Mouse (Mus musculus): ENCODE results near the gene Slc17a7.
"Not testable (repeated sequence)": the region's sequence is repeated elsewhere in the genome, so short reads cannot be mapped to it uniquely, and the experiment has no call there.

Gene Slc17a7

DNA sequence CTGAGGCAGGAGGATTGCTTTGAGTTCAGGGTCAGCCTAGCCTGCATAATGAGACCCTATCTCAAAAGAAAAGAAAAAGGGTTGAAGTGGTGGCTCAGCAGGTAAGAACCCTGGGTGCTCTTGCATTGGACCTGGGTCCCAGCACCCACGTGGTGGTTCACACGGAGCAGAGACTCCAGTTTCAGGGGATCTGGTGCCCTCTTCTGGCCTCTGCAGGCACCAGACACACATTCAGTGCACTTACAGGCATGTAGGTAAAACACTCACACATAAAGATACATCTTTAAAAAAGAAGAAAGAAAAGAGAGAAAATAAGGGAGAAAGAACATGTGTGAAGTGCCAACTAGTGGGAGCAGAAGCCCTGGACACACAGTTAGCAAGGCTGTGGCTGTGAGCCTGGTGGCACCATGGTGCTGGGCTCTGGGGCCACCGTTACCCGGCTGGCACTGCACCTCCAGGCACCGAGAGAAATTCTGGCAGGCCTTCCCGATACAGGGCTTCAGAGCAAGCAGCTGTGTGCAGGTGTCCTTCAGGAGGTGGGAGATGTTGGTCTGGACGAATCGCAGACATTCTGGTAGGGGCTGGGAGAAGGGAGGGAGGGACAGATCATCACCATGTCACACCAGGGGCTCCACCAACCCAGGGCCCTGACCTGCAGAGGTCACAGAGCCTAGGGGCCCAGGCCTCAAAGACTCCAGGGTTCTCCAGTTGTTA lies 30.1 kb upstream of the Slc17a7 start:
- no peak for DNase-seq

DNA sequence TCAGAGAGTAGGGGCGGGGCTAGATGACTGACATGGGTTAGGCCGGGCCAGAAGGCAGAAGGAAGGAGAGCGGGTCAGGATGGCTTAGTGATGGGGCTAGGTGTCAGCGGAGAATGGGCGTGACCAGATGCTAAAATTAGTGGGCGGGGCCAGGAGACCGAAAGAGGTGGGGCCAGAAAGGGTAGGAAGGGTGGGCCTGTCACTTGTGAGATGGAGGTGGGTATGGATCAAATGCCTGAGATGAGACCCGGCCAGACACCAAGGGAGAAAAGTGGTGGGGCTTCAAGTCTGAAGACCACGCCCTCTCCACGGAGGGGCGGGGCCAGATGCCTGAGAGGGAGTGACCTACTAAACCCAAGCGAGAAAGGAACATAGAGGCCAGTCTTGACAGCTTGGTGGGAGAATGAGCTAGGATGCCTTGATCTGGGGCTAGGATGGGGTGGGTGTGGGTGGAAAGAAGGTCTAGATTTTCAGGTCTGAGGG lies 29.2 kb upstream of the Slc17a7 start:
- no peak for DNase-seq

DNA sequence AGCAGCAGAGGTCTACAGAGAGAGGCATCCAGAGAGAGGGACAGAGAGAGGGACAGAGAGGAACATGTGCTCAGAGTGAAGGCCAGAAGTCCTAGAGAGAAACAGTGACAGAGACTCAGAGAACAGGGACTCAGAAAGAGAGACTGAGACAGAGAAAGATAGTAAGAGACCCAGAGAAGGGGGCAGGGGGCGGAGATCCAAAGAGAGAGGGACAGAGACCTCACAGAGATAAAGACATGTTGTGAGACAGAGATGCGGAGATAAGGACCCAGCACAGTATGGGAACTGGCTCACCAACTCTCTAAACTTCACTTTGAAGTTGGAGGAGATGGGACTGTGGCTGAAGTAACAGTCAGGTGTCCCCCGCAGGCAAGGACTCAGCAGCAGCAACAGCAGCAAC lies 28.4 kb upstream of the Slc17a7 start:
- no peak for DNase-seq

DNA sequence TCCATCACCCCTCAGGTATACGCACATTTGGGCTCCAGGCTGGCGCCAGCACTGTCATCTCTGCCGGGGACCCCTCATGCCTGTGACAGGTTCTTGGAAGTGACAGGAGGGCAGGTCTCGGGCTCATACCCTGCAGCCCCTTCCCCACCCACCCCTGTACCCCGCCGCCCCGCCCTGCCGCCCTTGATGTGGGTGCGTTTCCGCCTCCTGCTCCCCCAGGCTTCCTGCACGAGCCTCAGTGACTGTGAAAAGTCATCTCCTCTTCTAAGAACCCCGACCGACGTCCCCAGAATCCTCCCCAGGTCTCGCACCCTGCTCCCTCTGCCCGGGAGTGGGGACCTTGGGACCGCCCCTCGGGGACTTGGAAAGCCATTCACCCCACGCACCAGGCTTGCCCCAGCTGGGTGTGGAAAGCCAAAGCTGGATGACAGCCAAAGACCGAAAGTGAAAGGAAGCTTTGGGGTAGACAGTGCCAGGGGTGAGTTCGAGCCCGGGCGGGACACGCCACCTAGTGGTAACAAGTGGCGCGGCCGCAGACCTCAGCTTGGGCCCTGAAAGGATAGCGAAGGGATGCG lies 27.7 kb upstream of the Slc17a7 start, which contains the start of the genes Gm45713 and Flt3l:
Gene Gm45713 (minus strand): TSS at position 239 of the 575 bp plus-strand sequence.
Gene Flt3l (minus strand): TSS at position 440 of the 575 bp plus-strand sequence.
- DNase-seq = peak; percentile 91 to 94

DNA sequence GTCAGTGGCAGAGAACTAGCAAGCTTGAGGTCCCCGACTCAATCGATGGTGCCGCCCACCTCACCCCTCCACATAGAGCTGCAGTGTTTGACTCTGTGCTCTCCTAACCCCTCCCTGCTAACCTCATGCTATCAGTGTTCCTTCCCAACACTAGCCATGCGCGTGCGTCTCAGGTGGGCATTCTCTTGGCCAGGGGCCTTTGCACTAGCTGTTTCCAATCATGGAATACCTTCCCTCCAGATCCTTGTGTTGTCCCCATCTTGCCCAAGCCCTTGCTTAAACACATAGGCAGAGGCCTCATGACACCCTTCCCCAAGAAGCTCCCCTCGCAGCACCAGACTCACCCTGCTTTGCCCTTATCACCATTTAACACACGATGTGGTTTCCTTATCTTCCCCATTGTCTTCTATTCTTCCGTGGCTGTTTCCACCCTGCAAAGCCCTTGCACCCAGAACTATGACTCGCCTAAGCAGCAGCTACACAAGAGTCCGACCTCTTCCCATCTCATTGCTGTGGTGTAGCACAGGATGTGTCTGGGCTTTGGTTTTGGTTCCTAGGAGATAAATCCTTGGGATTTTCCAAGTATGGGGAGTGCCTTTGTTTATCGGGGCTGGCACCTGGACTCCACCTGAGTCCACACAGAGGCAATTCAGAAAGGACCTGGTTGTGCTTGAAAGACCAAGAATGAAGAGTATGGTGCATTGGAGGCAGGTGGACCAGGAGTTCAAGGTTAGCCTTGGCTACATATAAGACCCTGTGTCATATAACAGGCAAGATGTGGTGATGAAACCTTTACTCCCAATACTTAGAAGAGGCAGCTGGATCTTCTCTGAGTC lies 26.4 kb upstream of the Slc17a7 start:
- no peak for DNase-seq

DNA sequence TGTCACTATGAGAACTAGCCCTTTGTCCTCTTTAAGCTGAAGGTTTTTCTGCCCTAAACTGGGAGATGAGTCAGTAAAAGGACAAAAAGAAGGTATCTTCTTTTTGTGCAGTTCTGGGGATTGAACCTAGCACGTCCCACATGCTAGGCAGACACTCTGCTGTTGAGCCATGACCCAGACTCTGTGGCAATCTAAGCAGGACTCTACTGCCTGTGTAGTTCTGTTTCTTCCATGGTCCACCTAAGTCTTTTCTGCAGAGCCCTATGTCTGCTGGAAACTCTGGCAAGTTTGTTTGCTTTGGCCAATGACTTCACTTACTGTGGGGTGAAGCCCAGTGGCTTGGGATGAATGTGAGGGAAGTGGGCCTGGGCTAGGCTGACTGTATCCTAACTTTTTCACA lies 25.3 kb upstream of the Slc17a7 start:
- DNase-seq = no peak

DNA sequence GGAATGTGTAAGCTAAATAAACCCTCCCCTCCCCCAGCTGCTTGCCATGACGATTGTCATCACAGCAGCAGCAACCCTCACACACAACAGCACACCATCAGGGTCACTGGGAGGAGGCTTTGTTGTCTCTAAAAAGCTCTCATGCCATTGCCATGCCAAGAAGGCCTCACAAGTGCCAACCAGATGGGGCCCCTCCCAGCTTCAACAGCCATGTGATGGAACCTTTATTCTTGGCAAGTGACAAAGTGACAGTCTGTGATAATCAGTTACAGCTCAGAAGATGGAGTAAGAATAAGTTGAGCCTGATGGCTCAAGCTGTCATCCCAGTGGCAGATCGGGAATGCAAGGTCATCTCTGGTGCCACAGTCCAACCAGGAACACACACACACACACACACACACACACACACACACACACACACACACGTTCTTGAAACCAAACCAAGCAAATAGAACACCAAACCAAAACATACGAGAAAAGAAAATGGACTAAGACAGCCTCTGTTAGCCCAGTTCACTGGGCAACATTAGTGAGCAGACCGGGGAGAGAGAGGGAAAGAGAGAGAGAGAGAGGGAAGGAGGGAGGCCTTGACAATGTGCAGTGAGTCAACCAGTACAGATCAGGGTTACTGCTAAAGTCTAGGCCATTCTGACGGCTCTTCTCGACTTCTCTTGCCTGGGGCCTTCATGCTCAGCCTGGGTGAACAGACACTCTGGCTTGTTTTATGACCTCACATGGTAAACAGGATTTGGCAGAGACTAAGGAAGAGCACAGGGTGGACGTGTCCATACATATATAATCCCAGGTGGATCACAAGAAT lies 23.6 kb upstream of the Slc17a7 start:
- no peak for DNase-seq

DNA sequence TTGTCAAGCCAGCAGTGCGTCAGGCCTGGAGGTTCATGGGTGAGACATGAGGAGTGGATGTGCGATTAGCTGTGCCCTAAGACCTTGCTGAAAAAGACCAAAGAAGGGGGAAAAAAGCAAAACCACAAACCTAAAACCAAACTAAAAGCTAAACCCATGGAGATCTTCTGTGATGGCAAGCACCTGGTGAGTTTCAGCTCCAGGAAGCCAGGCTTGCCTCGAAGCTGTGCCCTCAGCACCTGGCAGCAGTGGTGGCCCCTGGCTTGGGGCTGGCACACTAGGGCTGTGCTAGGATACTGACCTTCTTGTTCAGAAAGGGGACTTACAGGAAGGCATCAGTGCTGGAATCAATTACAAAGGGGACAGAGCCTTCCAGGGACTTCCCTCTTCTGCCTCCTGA lies 22.4 kb upstream of the Slc17a7 start:
- no peak for DNase-seq

DNA sequence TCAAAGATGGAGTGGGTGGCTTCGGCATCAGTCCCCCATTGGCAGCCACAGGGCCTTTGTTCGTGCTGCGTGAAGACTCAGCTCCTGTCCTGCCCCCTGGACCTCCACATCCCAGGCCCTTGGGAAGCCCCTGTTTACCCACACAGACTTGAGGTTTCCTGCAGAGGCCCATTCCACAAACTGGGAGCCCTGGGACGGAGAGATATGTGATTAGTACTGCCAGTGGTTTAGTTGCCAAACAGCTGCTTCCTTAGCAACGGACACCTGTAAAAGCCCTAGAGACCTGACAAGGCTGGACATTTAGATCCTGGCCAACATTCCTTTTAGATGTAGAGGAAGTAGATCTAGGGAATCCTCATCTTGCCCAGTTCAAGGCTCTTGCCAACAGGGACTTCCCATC lies 21.8 kb upstream of the Slc17a7 start:
- DNase-seq = no peak

DNA sequence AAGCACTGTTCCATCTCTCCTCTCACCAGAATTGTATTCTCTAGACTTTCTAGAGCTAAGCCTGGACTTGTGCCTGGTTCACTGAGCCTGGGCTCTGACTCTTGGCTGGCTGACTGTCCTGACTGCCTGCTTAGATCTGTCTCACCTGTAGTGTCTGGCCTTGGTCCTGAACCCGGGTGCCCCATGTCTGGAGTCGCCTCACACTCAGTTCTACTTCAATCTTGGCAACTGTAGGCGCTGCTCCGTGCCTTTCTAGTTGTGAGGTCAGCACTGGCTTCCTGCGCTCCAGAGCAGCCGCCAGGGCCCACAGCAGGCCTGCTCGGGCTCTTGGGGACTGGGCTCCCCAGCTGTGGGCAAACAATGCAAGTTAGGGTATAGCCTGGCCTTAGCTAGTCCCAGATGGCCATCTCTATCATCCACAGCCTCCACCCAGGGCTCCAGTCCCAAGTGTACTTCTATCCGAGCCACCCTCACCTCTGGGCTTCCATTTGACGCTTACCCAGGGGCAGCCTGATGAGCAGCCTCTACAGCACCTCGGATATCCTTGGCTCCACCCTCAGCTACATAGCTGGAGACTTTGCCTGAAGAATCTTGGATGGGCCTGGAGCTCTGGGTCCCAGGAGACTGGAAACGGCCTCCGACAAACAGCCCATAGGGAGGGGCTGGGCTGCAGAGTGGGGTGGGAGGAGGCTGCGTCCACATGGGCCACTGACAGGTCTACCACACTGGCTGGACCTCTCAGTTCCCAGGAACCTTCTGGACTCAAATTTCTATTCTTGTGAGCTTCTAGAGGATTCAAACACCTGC lies 19.2 kb upstream of the Slc17a7 start:
- DNase-seq = no peak

DNA sequence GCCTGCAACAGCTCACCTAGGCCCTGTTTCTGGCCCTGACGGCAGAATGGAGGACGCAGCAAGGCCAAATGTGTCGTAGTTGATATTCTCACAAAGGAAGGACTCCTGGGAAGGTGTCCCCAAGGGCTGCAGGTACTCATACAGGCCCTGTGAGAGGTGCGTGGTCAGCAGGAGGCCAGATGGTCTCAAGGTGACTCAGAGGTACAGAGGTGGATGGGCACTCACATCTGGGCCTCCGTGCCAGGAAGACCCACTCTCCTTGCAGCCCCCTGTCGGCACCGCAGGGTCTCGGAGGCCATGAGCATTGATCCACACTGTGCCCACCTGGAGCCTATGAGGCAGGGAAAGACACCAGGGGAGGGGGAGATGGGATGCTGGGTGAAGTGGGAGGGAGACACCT lies 18.3 kb upstream of the Slc17a7 start:
- DNase-seq = no peak

DNA sequence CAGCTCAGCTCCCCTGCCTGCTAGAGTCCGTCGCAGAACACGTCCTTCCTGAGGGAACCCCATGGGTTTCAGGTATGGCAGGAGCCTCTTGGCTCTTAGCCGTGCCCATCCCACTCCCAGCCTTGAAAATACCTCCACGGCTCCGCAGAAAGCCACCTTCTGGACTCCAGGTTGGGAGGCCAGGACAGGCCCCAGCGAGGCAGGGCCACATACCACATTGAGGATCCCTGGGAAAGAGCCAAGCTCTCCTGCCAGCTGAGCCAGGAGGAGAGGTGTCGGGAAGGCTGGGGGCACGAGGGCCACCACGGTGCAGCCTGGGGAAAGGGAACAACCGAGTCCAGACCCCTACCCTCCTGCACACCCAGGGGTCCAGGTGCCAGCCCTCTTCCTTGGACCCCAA lies 16.5 kb upstream of the Slc17a7 start:
- DNase-seq = no peak

DNA sequence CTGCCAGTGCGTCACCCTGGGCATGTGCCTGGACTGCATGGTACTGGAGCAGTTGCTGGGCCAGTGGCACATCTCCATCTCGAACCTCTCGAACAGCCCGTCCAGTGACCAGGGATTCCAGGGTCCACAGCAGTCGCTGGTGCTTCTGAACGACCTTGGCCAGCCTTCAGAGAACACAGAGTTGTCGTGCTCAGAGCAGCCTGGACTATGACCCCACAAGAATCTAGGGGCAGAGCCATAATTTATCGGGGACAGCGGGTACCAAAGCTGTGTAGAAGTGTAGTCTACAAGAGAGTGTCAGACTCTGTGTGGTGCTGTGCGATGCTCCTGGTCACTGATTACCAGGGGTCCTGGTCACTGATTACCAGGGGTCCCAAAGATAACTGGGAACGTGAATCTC lies 15.8 kb upstream of the Slc17a7 start:
- no peak for DNase-seq

DNA sequence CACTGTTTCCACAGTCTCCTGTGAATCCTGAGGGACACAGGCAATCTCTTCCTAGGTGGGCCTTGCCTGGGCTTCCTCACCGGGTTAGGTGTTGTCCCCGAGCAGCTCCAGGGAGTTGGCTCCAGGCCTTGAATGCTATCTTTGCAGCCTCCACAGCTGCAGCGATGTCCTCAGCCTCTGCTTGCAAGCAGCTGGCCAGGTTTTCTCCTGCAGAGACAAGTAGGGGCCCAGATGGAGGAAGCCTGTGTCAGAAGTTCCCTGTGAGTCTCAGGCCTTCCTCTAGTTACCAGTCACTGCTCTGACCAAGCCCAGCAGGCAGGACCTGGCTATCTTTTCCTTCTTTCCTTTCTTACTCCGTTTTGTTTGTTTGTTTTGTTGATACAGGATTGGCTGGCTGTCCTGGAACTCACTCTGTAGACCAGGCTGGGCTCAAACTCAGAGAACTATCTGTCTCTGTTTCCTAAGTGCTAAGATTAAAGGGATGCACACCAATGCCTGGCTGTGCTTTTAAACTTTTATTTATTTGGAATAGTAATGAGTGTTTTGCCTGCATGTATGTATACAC lies 15.1 kb upstream of the Slc17a7 start:
- no peak for DNase-seq

DNA sequence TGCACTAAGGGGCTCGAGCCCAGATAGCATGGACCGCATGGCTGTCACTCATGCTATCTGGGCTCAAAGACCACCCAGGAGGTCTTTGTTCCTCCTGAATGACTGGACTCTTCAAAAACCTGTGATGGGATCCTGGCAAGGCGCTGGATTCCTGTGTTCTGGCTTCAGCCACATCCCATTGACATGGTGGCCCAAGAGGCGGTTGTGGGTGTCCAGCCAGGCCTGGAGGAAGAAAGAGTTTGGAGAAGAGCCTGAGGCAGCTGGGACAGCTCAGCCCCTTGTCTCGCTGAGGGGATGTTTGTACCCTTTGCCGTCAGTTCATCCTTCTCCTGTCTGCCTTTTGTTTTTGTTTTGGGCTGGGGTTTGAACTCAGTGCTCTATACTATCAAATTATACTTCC lies 14.2 kb upstream of the Slc17a7 start:
- DNase-seq = no peak

DNA sequence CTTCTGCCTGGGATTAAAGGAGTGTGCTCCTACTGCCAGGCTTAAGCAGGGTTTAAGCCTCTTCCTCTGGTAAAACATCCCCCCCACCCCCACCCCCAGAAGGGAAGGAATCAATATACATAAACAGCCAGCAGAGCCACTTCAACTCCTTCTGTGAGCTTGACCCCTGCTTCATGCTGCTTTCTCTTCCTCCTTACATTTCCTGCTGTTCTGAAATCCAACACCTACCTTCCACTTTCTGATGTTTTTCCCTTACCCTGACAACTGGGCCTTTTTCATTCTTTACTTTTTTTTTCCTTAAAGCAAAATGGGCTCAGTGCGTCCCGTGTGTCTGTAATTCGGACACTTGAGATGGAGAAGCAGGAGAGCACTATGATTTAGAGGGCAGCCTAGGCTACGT lies 13.4 kb upstream of the Slc17a7 start:
- DNase-seq = no peak

DNA sequence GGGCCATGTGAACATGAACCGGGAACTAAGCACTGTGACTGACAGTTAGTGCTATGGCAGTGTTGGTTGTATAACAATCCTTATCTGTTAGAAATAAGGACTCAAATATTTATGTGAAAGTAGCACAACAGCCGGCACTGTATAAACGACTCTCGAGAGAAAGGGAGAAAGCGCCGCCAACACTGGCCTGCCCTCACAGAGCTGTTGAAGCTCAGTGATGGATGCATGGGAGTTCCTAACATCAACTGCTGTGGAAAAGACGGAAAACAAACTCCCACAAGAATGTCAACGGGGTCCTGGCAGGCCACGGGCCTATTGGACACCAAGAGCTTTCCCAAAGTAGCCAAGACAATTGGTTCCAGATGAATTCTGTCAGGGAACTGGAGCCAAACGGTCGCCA lies 12.4 kb upstream of the Slc17a7 start:
- no peak for DNase-seq

DNA sequence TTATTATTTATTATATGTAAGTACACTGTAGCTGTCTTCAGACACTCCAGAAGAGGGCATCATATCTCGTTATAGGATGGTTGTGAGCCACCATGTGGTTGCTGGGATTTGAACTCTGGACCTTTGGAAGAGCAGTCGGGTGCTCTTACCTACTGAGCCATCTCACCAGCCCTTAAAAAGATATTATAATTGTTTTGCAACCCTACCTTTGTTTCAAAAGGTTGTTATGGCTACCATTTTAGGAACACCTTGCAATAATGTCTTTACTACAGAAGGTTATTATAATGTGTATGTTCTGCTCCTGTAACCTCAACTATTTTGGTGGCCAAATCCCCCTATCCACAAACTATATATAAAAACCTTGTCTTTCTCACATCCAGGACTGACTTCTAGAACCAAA lies 10.7 kb upstream of the Slc17a7 start:
- DNase-seq = not testable (repeated sequence)

DNA sequence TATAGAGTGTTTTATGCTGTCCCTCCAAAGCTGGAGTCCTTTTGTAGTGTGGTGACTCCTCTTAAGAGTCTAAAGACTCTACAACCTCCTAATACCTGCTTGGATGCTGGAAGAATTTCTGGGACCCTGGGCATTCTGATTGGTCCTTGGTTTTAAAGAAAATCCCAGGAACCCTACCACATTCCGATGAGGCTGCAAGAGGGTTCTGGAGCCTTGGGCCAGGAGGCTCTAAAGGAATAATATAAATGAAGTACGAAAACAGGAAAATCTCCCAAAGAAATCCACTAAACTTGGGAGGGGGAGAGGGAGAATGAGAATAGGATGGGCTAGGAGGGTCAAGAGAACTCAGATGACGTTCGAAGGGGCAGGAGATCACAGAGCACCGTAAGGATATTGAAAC lies 10.2 kb upstream of the Slc17a7 start:
- DNase-seq = no peak

DNA sequence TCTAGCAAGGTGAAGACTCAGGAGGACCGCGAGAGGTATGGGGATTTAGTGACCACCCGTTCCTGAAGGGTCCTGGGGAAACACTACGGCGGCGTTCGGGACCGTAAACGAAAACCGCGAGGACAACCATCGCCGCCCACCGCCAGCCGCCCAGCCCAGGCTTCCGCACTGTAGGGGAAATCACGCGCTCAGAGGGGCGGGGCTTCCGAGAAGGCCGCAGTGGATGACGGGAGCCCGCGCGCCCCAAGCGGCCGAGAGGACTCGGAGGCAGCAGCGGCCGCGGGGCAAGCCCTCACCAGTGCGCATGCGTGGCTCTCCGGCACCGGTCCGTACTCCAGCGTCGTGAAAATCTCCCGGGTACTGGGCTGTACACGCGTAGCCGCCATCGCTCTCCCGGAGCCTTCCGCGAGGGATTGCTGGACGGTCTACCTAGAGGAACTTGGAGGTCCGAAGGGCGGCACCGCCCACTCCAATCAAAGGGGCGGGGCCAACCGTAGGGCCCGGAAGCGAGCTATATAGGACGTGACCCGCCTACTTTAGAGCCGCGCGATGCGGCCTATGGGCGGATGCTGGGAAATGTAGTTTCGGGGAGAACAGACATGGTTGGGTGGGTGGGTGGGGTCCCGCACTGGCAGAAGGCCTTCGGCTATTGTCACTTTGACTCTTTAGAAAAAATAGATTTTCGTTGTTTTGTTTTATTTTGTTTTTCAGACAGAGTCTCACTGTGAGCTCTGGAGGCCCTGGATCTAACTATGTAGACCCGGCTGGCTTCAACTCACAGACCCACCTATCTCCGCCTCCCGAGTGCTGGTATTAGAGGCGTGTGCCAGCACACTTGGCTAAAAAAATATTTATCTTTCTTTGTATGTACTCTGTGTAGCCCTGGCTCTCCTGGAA lies 9.4 kb upstream of the Slc17a7 start, which contains the start of the genes Pih1d1 and Aldh16a1:
Gene Pih1d1 (plus strand): TSS at position 208 of the 897 bp plus-strand sequence.
Gene Aldh16a1 (minus strand): TSS at position 489 of the 897 bp plus-strand sequence.
- DNase-seq = peak; percentile 97 to 99

All from cerebellum, adult 18-20 months (tissue).